Mouse (Mus musculus) midbrain, embryonic 11.5 days (tissue): ENCODE measurements around the gene Fam183b. TPM values are rescaled to one million over a fixed set of nuclear protein-coding genes. Genes with fewer than 3 reads are reported as not detected.
"Not testable (repeated sequence)": the region's sequence is repeated elsewhere in the genome, so short reads cannot be mapped to it uniquely, and the experiment has no call there.

Experiments used
- ATAC-seq: fragments of 200-750 bp; cut with Nextera tagmentation; 2 replicates; pipeline ENCODE4 v1.8.0; 2017; ENCODE audit warnings: moderate TSS enrichment, moderate library complexity; ENCODE audit not compliant: low FRiP score
- DNase-seq: peaks from one replicate; pipeline ENCODE4 v3.0.0; 2015; ENCODE audit warnings: low spot score; ENCODE audit errors: missing footprints
- H3K27ac ChIP-seq: fragments of 300-500 bp; sonication (generic); 2 replicates; pipeline ENCODE4 v1.5.1; 2014; ENCODE audit warnings: low read depth, low read length
- H3K27me3 ChIP-seq: fragments of 300-500 bp; sonication (generic); 2 replicates; pipeline ENCODE4 v1.6.1; 2014; ENCODE audit warnings: mild to moderate bottlenecking, low read length, moderate library complexity, mixed read lengths; ENCODE audit not compliant: control insufficient read depth, insufficient read depth
- H3K36me3 ChIP-seq: fragments of 300-500 bp; sonication (generic); 2 replicates; pipeline ENCODE4 v1.6.1; 2014; ENCODE audit warnings: mild to moderate bottlenecking, low read length, moderate library complexity, mixed read lengths; ENCODE audit not compliant: control insufficient read depth, insufficient read depth
- H3K4me1 ChIP-seq: fragments of 300-500 bp; sonication (generic); 2 replicates; pipeline ENCODE4 v1.6.1; 2014; ENCODE audit warnings: low read length; ENCODE audit not compliant: control insufficient read depth, insufficient read depth
- H3K4me2 ChIP-seq: fragments of 300-500 bp; sonication (generic); 2 replicates; pipeline ENCODE4 v1.6.1; 2014; ENCODE audit warnings: mild to moderate bottlenecking, moderate library complexity
- H3K4me3 ChIP-seq: fragments of 300-500 bp; sonication (generic); 2 replicates; pipeline ENCODE4 v1.5.1; 2014; ENCODE audit warnings: low read depth, low read length
- H3K9ac ChIP-seq: fragments of 300-500 bp; sonication (generic); 2 replicates; pipeline ENCODE4 v1.6.1; 2014; ENCODE audit warnings: low read length
- H3K9me3 ChIP-seq: fragments of 300-500 bp; sonication (generic); 2 replicates; pipeline ENCODE4 v1.6.1; 2016; ENCODE audit warnings: low read length; ENCODE audit not compliant: control insufficient read depth
- WGBS: fragments of 180-500 bp; shearing (Covaris S2); extraction: QIAGEN DNeasy Blood & Tissue Kit; methylation state at CpG from one replicate; pipeline ENCODE4 v1.1.7; 2014; 5-methylcytosine and 5-hydroxymethylcytosine counted together
- polyA plus RNA-seq: library from polyadenylated mRNA; unstranded; fragments of >200 nt; fragmentation: Nextera tagmentation; extraction: Ambion mirVana; gene quantifications from 2 replicates; pipeline ENCODE4 v1.2.1, GENCODE M21; 2014

Fam183b gene
- polyA plus RNA-seq, 1 experiment from 2014 or later: 3.6 TPM

DNA sequence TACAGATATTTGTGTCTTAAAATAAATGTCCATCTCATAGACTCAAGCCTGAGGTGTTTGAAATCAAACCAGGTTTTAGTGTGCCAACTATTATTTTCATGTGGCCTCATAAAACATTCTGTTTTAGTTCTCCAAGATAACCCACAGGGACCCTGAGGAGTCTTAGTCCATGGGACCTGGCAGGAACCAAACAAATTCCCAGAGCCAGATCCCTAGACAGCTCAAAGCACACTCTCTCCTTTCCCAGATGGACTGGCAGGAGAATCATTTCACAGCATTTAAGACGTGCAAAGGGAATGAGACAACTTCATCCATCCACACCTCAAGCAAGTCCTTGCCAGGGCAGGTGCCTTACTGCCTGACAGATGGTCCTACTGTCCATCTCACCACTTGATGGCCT, 12.9 kb upstream of the Fam183b start, which contains the start of gene Olfr313:
Gene Olfr313 (plus strand): TSS at position 301 of the 400 bp plus-strand sequence.
- not testable (repeated sequence) for H3K9ac ChIP-seq, H3K4me1 ChIP-seq, H3K4me3 ChIP-seq, H3K36me3 ChIP-seq, H3K27ac ChIP-seq, H3K9me3 ChIP-seq, ATAC-seq, DNase-seq, H3K4me2 ChIP-seq, H3K27me3 ChIP-seq
- WGBS: 62% methylated on average over 1 of the region's 1 CpGs

- Histone ChIP-seq H3K36me3 (no peaks in the 10 kb centered on the region), H3K9me3 (no peaks in the 10 kb centered on the region), H3K4me2 (no peak overlapping the region), H3K9ac (no peak overlapping the region), H3K4me1 (no peaks in the 10 kb centered on the region), H3K27me3 (no peaks in the 10 kb centered on the region), H3K4me3 (no peak overlapping the region), H3K27ac (no peak overlapping the region)
- DNase-seq (no peak), ATAC-seq (no peak)
- WGBS: 7% methylated on average over 1 of the region's 1 CpGs
Observed at GRCm38 (mm10) chr11:58812001-58812400, 10.2 kb upstream of the Fam183b start.

DNA sequence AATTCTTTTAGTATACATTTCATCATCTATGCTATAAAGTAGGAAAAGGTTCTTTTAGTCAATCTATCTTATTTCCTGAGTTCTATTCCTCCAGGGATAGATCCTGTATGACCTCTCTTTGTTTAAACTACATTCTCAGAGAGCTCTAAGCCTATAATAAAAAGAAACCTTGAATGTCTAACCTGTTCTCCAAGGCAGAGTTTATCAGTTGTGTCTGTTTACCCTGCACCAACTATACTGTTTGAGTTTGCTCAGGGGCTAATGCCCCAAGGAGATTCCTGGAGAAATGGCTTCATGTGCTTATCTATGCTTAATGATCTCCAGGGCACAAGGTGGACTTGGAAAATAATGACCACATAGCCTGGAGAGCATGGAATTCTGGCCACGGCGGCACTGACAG, 2.6 kb upstream of the Fam183b start:
- peaks cover 7% of the 10 kb centered on the region; the same call in 1 of the 2 replicates for H3K4me1 ChIP-seq
- H3K4me3 ChIP-seq: no peak overlapping the region
- no peak overlapping the region for H3K9ac ChIP-seq
- no peak overlapping the region for H3K4me2 ChIP-seq
- ATAC-seq (no peak), DNase-seq (no peak)
- no peaks in the 10 kb centered on the region for H3K9me3 ChIP-seq
- H3K27me3 ChIP-seq: no peaks in the 10 kb centered on the region
- H3K36me3 ChIP-seq: no peaks in the 10 kb centered on the region
- 75% methylated on average over 2 of the region's 2 CpGs for WGBS
- H3K27ac ChIP-seq: no peak overlapping the region

GRCm38 (mm10) chr11:58803871-58804270, 2.1 kb upstream of the Fam183b start:
- no peak overlapping the region for H3K27ac ChIP-seq
- 82% methylated on average over 4 of the region's 4 CpGs for WGBS
- ATAC-seq: no peak
- no peaks in the 10 kb centered on the region for H3K27me3 ChIP-seq
- H3K9me3 ChIP-seq: no peaks in the 10 kb centered on the region
- H3K4me2 ChIP-seq: no peak overlapping the region
- H3K4me1 ChIP-seq: peaks cover 7% of the 10 kb centered on the region; the same call in 1 of the 2 replicates
- no peak for DNase-seq
- H3K4me3 ChIP-seq: no peak overlapping the region
- H3K9ac ChIP-seq: no peak overlapping the region
- H3K36me3 ChIP-seq: no peaks in the 10 kb centered on the region

- Histone ChIP-seq H3K27ac (no peak overlapping the region), H3K4me3 (no peak overlapping the region), H3K9ac (no peak overlapping the region), H3K4me1 (peaks cover 7% of the 10 kb centered on the region; the same call in 1 of the 2 replicates), H3K4me2 (no peak overlapping the region), H3K36me3 (no peaks in the 10 kb centered on the region), H3K27me3 (no peaks in the 10 kb centered on the region), H3K9me3 (no peaks in the 10 kb centered on the region)
- DNase-seq (no peak), ATAC-seq (no peak)
- WGBS: 84% methylated on average over 5 of the region's 5 CpGs
Observed at GRCm38 (mm10) chr11:58799747-58800146, 2.0 kb downstream of the Fam183b start.

- no peak overlapping the region for H3K4me2 ChIP-seq
- ATAC-seq (no peak), DNase-seq (no peak)
- H3K36me3 ChIP-seq: no peaks in the 10 kb centered on the region
- peaks cover 4% of the 10 kb centered on the region; the same call in 1 of the 2 replicates for H3K4me1 ChIP-seq
- H3K27me3 ChIP-seq: no peaks in the 10 kb centered on the region
- WGBS: 87% methylated on average over 7 of the region's 7 CpGs
- H3K9ac ChIP-seq: no peak overlapping the region
- H3K27ac ChIP-seq: no peak overlapping the region
- no peak overlapping the region for H3K4me3 ChIP-seq
- no peaks in the 10 kb centered on the region for H3K9me3 ChIP-seq
Observed at GRCm38 (mm10) chr11:58796850-58797249, 4.9 kb downstream of the Fam183b start.

GRCm38 (mm10) chr11:58795856-58796255, 5.9 kb downstream of the Fam183b start:
- Histone ChIP-seq H3K36me3 (no peaks in the 10 kb centered on the region), H3K4me1 (no peaks in the 10 kb centered on the region), H3K27ac (no peak overlapping the region), H3K27me3 (no peaks in the 10 kb centered on the region), H3K4me3 (no peak overlapping the region), H3K4me2 (no peak overlapping the region), H3K9ac (no peak overlapping the region), H3K9me3 (no peaks in the 10 kb centered on the region)
- DNase-seq (no peak), ATAC-seq (no peak)
- WGBS: 90% methylated on average over 2 of the region's 2 CpGs

GRCm38 (mm10) chr11:58790646-58791045, 11.1 kb downstream of the Fam183b start:
- no peak for ATAC-seq
- Histone ChIP-seq H3K4me1 (no peaks in the 10 kb centered on the region), H3K27me3 (no peaks in the 10 kb centered on the region), H3K9me3 (no peaks in the 10 kb centered on the region), H3K9ac (no peak overlapping the region), H3K4me2 (no peak overlapping the region), H3K36me3 (no peaks in the 10 kb centered on the region), H3K4me3 (no peak overlapping the region), H3K27ac (no peak overlapping the region)
- WGBS: 87% methylated on average over 6 of the region's 6 CpGs
- no peak for DNase-seq

DNA sequence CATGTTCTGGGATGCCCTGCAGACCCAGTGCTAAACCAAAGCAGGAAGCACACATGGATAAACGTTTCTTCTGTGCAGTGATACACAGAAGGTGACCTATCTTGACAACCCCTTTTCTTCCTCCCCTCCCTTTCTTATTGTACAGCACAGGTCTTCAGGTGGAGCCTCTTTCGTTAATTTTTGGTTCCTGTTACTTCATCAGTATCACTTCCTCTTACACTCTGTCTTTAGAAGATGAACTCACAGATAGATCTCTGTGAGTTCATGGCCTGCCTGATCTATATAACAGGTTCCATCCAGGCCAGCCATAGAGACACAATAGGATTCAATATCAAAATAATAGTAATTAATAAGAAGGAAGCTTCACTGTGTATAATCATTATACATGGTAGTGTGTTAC, 11.7 kb downstream of the Fam183b start:
- ATAC-seq: no peak
- H3K27ac ChIP-seq: no peak overlapping the region
- WGBS: 65% methylated on average over 2 of the region's 2 CpGs

GRCm38 (mm10) chr11:58789532-58789931, 12.2 kb downstream of the Fam183b start:
- Histone ChIP-seq H3K9ac (no peak overlapping the region), H3K4me1 (no peaks in the 10 kb centered on the region), H3K9me3 (no peaks in the 10 kb centered on the region), H3K27ac (no peak overlapping the region), H3K27me3 (no peaks in the 10 kb centered on the region), H3K4me3 (no peak overlapping the region), H3K4me2 (no peak overlapping the region), H3K36me3 (no peaks in the 10 kb centered on the region)
- DNase-seq: no peak
- no peak for ATAC-seq
- WGBS: 35% methylated on average over 3 of the region's 3 CpGs

More for the DNA sequence above, 11.7 kb downstream of the Fam183b start:
- H3K9ac ChIP-seq: no peak overlapping the region
- H3K36me3 ChIP-seq: no peaks in the 10 kb centered on the region
- H3K4me3 ChIP-seq: no peak overlapping the region
- no peaks in the 10 kb centered on the region for H3K27me3 ChIP-seq
- no peak overlapping the region for H3K4me2 ChIP-seq
- DNase-seq: no peak
- H3K9me3 ChIP-seq: no peaks in the 10 kb centered on the region
- no peaks in the 10 kb centered on the region for H3K4me1 ChIP-seq
